Mouse (Mus musculus) neural tube, embryonic 11.5 days (tissue): ENCODE data around the gene Gm43064. TPM values are rescaled to one million over a fixed set of nuclear protein-coding genes. Genes with fewer than 3 reads are reported as not detected.

Source experiments
- ATAC-seq: fragments of 200-750 bp; cut with Nextera tagmentation; 2 replicates; pipeline ENCODE4 v1.8.0; 2017; ENCODE audit warnings: moderate number of reproducible peaks, mild to moderate bottlenecking, moderate TSS enrichment, moderate library complexity; ENCODE audit not compliant: insufficient read depth, low FRiP score, low TSS enrichment
- DNase-seq: peaks from one replicate; pipeline ENCODE4 v3.0.0-alpha.2; 2015; ENCODE audit warnings: low spot score
- H3K27ac ChIP-seq: fragments of 300-500 bp; sonication (generic); 2 replicates; pipeline ENCODE4 v1.5.1; 2014; ENCODE audit warnings: low read depth, mild to moderate bottlenecking, low read length
- H3K27me3 ChIP-seq: fragments of 300-500 bp; sonication (generic); 2 replicates; pipeline ENCODE4 v1.6.1; 2014; ENCODE audit warnings: mild to moderate bottlenecking, low read length, mixed read lengths; ENCODE audit not compliant: control insufficient read depth, insufficient read depth
- H3K36me3 ChIP-seq: fragments of 300-500 bp; sonication (generic); 2 replicates; pipeline ENCODE4 v1.6.1; 2014; ENCODE audit warnings: mild to moderate bottlenecking, low read length, moderate library complexity, mixed read lengths; ENCODE audit not compliant: control insufficient read depth, insufficient read depth
- H3K4me1 ChIP-seq: fragments of 300-500 bp; sonication (generic); 2 replicates; pipeline ENCODE4 v1.6.1; 2014; ENCODE audit warnings: low read length, mixed read lengths; ENCODE audit not compliant: control insufficient read depth, insufficient read depth
- H3K4me2 ChIP-seq: fragments of 300-500 bp; sonication (generic); 2 replicates; pipeline ENCODE4 v1.6.1; 2014; ENCODE audit warnings: low read depth, mild to moderate bottlenecking, moderate library complexity
- H3K4me3 ChIP-seq: fragments of 300-500 bp; sonication (generic); 2 replicates; pipeline ENCODE4 v1.5.1; 2014; ENCODE audit warnings: low read depth, low read length
- H3K9ac ChIP-seq: fragments of 300-500 bp; sonication (generic); 2 replicates; pipeline ENCODE4 v1.6.1; 2014; ENCODE audit warnings: mild to moderate bottlenecking, low read length
- H3K9me3 ChIP-seq: fragments of 300-500 bp; sonication (generic); 2 replicates; pipeline ENCODE4 v1.6.1; 2016; ENCODE audit warnings: low read length; ENCODE audit not compliant: control insufficient read depth
- WGBS: fragments of 180-500 bp; shearing (Covaris S2); extraction: QIAGEN DNeasy Blood & Tissue Kit; methylation state at CpG from one replicate; pipeline ENCODE4 v1.1.7; 2014; 5-methylcytosine and 5-hydroxymethylcytosine counted together
- polyA plus RNA-seq: library from polyadenylated mRNA; unstranded; fragments of >200 nt; fragmentation: Nextera tagmentation; extraction: Ambion mirVana; gene quantifications from 2 replicates; pipeline ENCODE4 v1.2.1, GENCODE M21; 2014

Gene Gm43064
- polyA plus RNA-seq, 1 experiment from 2014 or later = 0.19 TPM

DNA sequence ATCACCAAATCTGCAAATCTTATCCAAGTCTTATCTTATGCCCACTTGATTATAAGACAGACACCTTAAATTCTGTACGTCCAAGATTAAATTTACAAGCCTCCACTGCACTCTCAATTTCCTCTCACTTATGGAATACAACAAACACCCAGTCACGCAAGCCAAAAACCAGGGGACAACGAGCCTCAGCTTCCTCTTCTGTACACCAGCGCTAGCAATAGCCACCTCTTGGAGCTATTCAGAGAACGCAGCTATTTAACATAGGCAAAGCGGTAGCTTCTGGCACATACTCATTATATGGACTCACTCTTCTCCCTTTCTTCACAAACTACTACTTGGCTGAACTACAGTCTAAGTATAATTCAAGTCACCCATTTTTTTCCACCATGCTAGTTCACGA, 30.2 kb upstream of the Gm43064 start:
- Histone ChIP-seq H3K9ac (no peak overlapping the region), H3K4me3 (no peak overlapping the region), H3K4me1 (no peaks in the 10 kb centered on the region), H3K4me2 (no peak overlapping the region), H3K36me3 (peaks cover 4% of the 10 kb centered on the region; the same call in 1 of the 2 replicates), H3K9me3 (no peaks in the 10 kb centered on the region), H3K27ac (no peak overlapping the region), H3K27me3 (no peaks in the 10 kb centered on the region)
- DNase-seq (no peak), ATAC-seq (no peak)
- 93% methylated on average over 7 of the region's 7 CpGs for WGBS

DNA sequence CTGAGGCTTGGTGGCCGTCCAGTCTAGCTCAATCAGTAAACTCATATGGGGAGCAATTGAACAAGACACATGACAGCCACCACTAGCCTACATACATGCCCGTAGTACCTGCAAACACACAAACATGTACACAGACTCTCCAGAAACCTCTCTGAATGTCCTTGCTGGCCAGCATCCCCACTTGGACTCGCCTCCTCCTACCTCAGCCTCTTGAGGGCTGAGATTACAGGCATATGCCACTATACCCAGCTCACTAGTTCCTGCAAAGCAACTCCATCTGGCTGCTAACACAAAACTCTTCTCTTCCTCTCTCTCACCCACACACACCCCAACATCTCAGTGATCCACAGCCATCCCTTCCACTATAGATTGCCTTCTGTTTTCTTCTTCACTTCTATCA, 29.1 kb upstream of the Gm43064 start:
- no peak for ATAC-seq
- Histone ChIP-seq H3K9ac (no peak overlapping the region), H3K36me3 (peaks cover 4% of the 10 kb centered on the region; the same call in 1 of the 2 replicates), H3K4me2 (no peak overlapping the region), H3K27ac (no peak overlapping the region), H3K27me3 (no peaks in the 10 kb centered on the region), H3K4me3 (no peak overlapping the region), H3K9me3 (no peaks in the 10 kb centered on the region), H3K4me1 (no peaks in the 10 kb centered on the region)
- WGBS = 94% methylated on average over 3 of the region's 3 CpGs
- no peak for DNase-seq

DNA sequence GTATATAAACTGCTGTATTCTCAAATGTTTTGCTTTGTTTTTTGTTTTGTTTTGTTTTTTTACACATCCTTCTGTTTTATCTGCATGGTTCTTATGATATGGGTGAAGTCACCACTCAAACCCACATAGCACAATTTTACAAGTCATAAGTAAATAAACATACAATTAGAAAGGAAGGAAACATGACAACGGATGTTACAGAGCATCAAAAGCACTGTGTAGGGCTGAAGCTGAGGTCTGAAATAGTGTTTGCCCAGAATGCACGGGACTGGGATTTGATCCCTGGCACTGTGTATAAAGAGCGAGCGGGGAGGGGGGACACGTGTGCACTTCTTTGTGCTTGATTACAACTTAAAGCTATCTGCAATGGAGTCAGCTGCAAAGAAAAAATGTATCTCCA, 28.6 kb upstream of the Gm43064 start:
- H3K27ac ChIP-seq = no peak overlapping the region
- no peaks in the 10 kb centered on the region for H3K9me3 ChIP-seq
- no peak overlapping the region for H3K4me3 ChIP-seq
- H3K27me3 ChIP-seq = no peaks in the 10 kb centered on the region
- no peak for DNase-seq
- no peak for ATAC-seq
- H3K4me1 ChIP-seq = no peaks in the 10 kb centered on the region
- H3K9ac ChIP-seq = no peak overlapping the region
- peaks cover 4% of the 10 kb centered on the region; the same call in 1 of the 2 replicates for H3K36me3 ChIP-seq
- 88% methylated on average over 5 of the region's 5 CpGs for WGBS
- H3K4me2 ChIP-seq = no peak overlapping the region

DNA sequence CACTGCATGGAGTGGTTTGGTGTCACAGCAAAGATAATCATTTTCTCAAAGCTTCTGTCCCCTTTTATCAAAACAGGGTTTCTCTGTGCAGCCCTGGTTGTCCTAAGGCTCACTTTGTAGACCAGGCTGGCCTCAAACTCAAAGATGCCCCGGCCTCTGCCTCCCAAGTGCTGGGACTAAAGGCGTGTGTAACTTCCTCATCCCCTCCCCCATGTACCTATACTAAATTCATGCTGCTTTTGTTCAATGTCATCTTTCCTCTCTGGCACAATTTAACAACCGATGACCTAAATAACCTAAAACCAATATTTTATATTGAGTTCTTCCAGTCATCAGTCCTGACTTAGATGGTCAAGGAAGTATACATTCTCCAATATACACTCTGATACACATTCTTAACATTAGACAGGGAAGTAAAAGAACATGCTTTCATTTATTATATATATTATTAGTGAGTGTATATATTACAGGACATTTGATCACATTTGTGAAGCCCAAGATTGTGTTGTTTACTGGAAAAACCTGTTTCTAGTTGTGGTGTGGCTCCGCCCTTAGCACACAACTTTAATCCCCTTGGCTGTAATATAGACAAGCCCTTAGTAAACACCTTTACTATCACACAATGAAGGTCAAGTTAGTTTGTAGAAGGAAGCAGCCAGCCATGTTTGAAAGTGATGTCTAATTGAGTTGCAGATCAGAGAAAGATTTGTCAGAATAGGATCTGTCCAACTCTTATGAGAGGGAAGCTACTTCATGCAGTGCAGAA, 26.3 kb upstream of the Gm43064 start:
- H3K4me1 ChIP-seq = no peaks in the 10 kb centered on the region
- H3K9me3 ChIP-seq = no peaks in the 10 kb centered on the region
- no peak overlapping the region for H3K27ac ChIP-seq
- 91% methylated on average over 4 of the region's 4 CpGs for WGBS
- ATAC-seq = no peak
- no peaks in the 10 kb centered on the region for H3K36me3 ChIP-seq
- no peaks in the 10 kb centered on the region for H3K27me3 ChIP-seq
- no peak overlapping the region for H3K4me2 ChIP-seq
- H3K4me3 ChIP-seq = no peak overlapping the region
- no peak overlapping the region for H3K9ac ChIP-seq
- no peak for DNase-seq

DNA sequence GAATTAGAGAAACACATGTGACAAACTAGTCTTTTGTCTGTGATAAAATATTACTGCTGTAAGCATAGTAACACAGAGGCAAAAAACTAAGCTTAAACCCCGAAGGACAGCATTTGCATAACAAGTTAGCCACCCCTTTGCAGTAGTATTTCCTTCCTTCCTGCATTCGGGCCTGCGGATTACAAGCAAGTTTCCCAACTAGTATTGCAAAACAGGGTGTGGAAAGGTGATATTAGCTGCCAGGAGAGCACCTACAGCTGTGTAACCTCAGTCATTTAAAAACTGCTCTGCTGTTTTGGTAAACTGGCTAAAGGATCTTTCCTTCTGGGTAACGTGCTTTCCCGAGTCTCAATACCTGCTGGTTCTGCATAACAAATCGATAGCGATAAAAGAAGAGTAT, 22.1 kb upstream of the Gm43064 start:
- Histone ChIP-seq H3K4me3 (no peak overlapping the region), H3K4me1 (no peaks in the 10 kb centered on the region), H3K36me3 (no peaks in the 10 kb centered on the region), H3K27me3 (no peaks in the 10 kb centered on the region), H3K4me2 (no peak overlapping the region), H3K27ac (no peak overlapping the region), H3K9ac (no peak overlapping the region), H3K9me3 (no peaks in the 10 kb centered on the region)
- WGBS = 64% methylated on average over 7 of the region's 7 CpGs
- no peak for DNase-seq
- ATAC-seq = no peak

DNA sequence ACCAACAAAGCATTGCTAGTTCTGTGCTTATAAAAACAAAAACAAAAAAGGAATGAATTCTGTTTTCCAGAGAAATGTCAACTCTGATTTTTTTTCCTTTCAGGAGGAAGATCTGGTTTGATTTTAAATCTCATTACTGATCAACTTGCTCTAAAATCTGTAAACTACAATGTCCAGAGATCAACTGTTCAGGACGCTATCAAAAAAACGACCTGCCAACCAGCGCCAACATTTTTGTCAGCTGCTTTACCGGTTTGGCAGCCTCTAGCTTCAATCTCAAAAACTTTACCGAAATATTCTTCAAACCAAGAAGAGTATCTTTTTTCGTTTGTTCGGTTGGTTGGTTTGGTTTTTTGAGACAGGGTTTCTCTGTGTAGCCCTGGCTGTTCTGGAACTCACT, 20.3 kb upstream of the Gm43064 start:
- H3K4me1 ChIP-seq = no peaks in the 10 kb centered on the region
- 87% methylated on average over 7 of the region's 7 CpGs for WGBS
- no peak overlapping the region for H3K27ac ChIP-seq
- H3K9ac ChIP-seq = no peak overlapping the region
- no peak overlapping the region; the same call in 1 of the 2 replicates for H3K4me2 ChIP-seq
- no peaks in the 10 kb centered on the region for H3K9me3 ChIP-seq
- no peak overlapping the region for H3K4me3 ChIP-seq
- ATAC-seq (no peak), DNase-seq (no peak)
- H3K36me3 ChIP-seq = no peaks in the 10 kb centered on the region
- no peaks in the 10 kb centered on the region for H3K27me3 ChIP-seq

DNA sequence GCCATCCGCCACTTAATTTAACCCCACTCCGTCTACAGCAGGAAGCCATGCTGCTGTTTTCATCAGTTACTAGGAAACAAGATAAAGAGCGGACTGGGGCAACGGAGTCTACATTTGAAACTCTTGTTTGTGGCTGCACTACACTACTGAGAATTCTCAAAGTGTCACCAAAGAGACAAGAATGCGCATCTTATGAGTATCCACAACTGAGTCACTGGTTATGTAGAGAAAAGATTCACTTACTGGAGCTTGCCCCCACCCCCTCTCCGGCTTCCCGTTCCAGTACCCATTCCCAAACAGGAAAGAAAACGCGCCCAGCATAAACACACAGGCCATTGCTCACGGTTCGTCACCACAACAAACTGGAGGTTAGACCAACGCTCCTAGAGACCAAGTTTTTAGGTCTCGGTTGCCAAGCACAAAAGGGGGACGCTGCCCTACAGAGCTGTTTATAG, 19.5 kb upstream of the Gm43064 start:
- no peaks in the 10 kb centered on the region for H3K4me1 ChIP-seq
- ATAC-seq (no peak), DNase-seq (no peak)
- 5% methylated on average over 14 of the region's 14 CpGs for WGBS
- H3K36me3 ChIP-seq = no peaks in the 10 kb centered on the region
- no peak overlapping the region for H3K27ac ChIP-seq
- peak overlapping the region; percentile 90 for H3K9ac ChIP-seq
- H3K27me3 ChIP-seq = no peaks in the 10 kb centered on the region
- peak overlapping the region; percentile 72 for H3K4me2 ChIP-seq
- H3K9me3 ChIP-seq = no peaks in the 10 kb centered on the region
- peak overlapping the region; percentile 98 for H3K4me3 ChIP-seq

DNA sequence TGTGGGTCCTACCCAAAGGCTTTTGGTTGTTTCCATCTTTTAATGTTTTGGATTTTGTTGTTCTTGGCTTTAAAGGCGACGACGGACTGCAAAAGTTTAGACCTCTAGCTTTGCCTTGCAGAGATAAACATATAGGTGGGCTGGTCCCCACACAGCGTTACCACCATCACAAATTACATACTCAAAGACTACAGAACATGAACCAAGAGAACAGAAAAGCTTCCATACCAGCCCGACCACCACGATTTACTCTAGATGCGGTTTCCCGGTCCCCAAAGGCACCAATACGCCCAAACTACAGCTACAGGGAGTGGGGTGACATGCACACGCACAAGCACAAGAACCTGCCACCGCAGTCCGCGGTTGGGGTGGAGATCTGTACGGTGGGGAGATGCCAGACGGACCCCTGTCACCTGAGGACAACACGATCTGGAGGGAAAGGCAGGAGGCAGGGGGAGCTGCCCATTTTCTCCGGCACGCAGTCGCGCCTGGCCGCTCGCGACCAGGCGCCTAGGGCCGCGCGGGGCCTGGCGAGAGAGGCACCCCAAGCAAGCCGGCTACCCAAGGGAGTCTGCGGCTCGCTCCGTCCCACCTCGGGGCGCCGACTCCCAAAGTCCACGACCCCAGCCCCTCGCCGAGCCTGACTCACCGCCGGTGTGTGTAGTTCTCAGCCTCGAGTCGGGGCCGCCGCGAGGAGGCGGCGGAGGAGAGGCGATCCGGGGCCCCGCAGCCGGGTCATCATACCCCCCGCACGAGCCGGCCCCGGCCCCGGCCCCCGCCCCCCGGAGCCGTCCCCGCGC, 18.8 kb upstream of the Gm43064 start:
- peak overlapping the region; percentile 87 for H3K27ac ChIP-seq
- H3K4me1 ChIP-seq = no peaks in the 10 kb centered on the region
- 1% methylated on average over 56 of the region's 61 CpGs for WGBS
- H3K9me3 ChIP-seq = no peaks in the 10 kb centered on the region
- no peaks in the 10 kb centered on the region for H3K36me3 ChIP-seq
- H3K4me3 ChIP-seq = peak overlapping the region; percentile 98
- DNase-seq (peak; percentile 57), ATAC-seq (peak; percentile 76)
- peak overlapping the region; percentile 90 for H3K9ac ChIP-seq
- H3K4me2 ChIP-seq = peak overlapping the region; percentile 72
- H3K27me3 ChIP-seq = no peaks in the 10 kb centered on the region
